Mouse (Mus musculus) liver, adult 2 months (tissue): Measurements from ENCODE around the gene Pign.

Experiments used
- CTCF ChIP-seq: fragments of 200-500 bp; IDR thresholded peaks from 2 replicates; pipeline ENCODE4 v1.5.1; 2011; ENCODE audit warnings: low read depth, low read length, control low read depth
- POLR2A ChIP-seq: fragments of 200-500 bp; IDR thresholded peaks from 2 replicates; pipeline ENCODE4 v1.6.1; 2011; ENCODE audit warnings: low read length, control low read depth; ENCODE audit not compliant: insufficient read depth; ENCODE audit errors: extremely low read depth

GRCm38 (mm10) chr1:105660015-105660414 lies 3.5 kb downstream of the Pign start:
- TF ChIP-seq CTCF (peak; percentile 43; the same call in 1 of the 2 replicates), POLR2A (no peak)
